Mouse (Mus musculus) large intestine, adult 2 months (tissue): ENCODE measurements around the gene Kmt2a. TPM values are rescaled to one million over a fixed set of nuclear protein-coding genes. Genes with fewer than 3 reads are reported as not detected.
A peak's percentile ranks its signal among the peaks of the same experiment; 100 is the strongest.

Experiments used
- DNase-seq: peaks from one replicate; pipeline ENCODE4 v3.0.0-alpha.2; 2012; ENCODE audit warnings: low read depth, low spot score
- WGBS: fragments of 180-500 bp; shearing (Covaris S2); methylation state at CpG from one replicate; pipeline ENCODE4 v1.1.7; 2018; 5-methylcytosine and 5-hydroxymethylcytosine counted together
- polyA plus RNA-seq: library from polyadenylated mRNA; depleted of rRNA; stranded (reverse); fragments of >200 nt; gene quantifications from 2 replicates; pipeline ENCODE4 v1.2.3, GENCODE M21; 2012; rRNA removed

The Kmt2a gene
- 4.9 and 13.6 TPM in 2 replicates for polyA plus RNA-seq

- WGBS, result under 1% methylated on average over 70 of the region's 71 CpGs
- DNase-seq, result no peak
Measured at GRCm38 (mm10) chr9:44881221-44881871, at the start of gene Kmt2a. TSS of gene Kmt2a (minus strand) at chr9:44881296.

GRCm38 (mm10) chr9:44921543-44921942 is 40.4 kb upstream of the Kmt2a start:
- WGBS, result 79% methylated on average over 2 of the region's 2 CpGs
- no peak for DNase-seq

- under 1% methylated on average over 8 of the region's 8 CpGs for WGBS
- no peak for DNase-seq
Measured at GRCm38 (mm10) chr9:44921123-44921468, 40.0 kb upstream of the Kmt2a start.

GRCm38 (mm10) chr9:44920374-44921122 is 39.5 kb upstream of the Kmt2a start, which contains the start of gene Atp5l:
TSS of gene Atp5l (minus strand) at chr9:44920742.
- under 1% methylated on average over 48 of the region's 48 CpGs for WGBS
- peak; percentile 89 for DNase-seq

- 22% methylated on average over 2 of the region's 2 CpGs for WGBS
Measured at GRCm38 (mm10) chr9:44919606-44920005, 38.5 kb upstream of the Kmt2a start.

GRCm38 (mm10) chr9:44916196-44916595 is 35.1 kb upstream of the Kmt2a start:
- 17% methylated on average over 1 of the region's 1 CpGs for WGBS
- no peak for DNase-seq

More at GRCm38 (mm10) chr9:44919606-44920005, 38.5 kb upstream of the Kmt2a start:
- no peak for DNase-seq

GRCm38 (mm10) chr9:44914706-44915105 is 33.6 kb upstream of the Kmt2a start:
- no peak for DNase-seq
- WGBS, result 24% methylated on average over 4 of the region's 4 CpGs

GRCm38 (mm10) chr9:44911365-44911764 is 30.3 kb upstream of the Kmt2a start:
- 88% methylated on average over 4 of the region's 4 CpGs for WGBS
- no peak for DNase-seq

GRCm38 (mm10) chr9:44905620-44906019 is 24.5 kb upstream of the Kmt2a start:
- 45% methylated on average over 4 of the region's 4 CpGs for WGBS
- DNase-seq, result no peak

- DNase-seq, result no peak
Measured at GRCm38 (mm10) chr9:44904964-44905363, 23.9 kb upstream of the Kmt2a start.

GRCm38 (mm10) chr9:44903856-44904255 is 22.8 kb upstream of the Kmt2a start:
- 75% methylated on average over 4 of the region's 4 CpGs for WGBS

More at GRCm38 (mm10) chr9:44904964-44905363, 23.9 kb upstream of the Kmt2a start:
- 50% methylated on average over 5 of the region's 5 CpGs for WGBS

GRCm38 (mm10) chr9:44900402-44900801 is 19.3 kb upstream of the Kmt2a start:
- WGBS, result 36% methylated on average over 4 of the region's 4 CpGs
- no peak for DNase-seq

More at GRCm38 (mm10) chr9:44903856-44904255, 22.8 kb upstream of the Kmt2a start:
- DNase-seq, result no peak

- 13% methylated on average over 3 of the region's 3 CpGs for WGBS
- no peak for DNase-seq
Measured at GRCm38 (mm10) chr9:44899716-44900115, 18.6 kb upstream of the Kmt2a start.

- 43% methylated on average over 4 of the region's 4 CpGs for WGBS
- no peak for DNase-seq
Measured at GRCm38 (mm10) chr9:44897024-44897423, 15.9 kb upstream of the Kmt2a start.

- WGBS, result 66% methylated on average over 3 of the region's 3 CpGs
- no peak for DNase-seq
Measured at GRCm38 (mm10) chr9:44892664-44893063, 11.6 kb upstream of the Kmt2a start.

- DNase-seq, result no peak
- 87% methylated on average over 6 of the region's 6 CpGs for WGBS
Measured at GRCm38 (mm10) chr9:44891210-44891609, 10.1 kb upstream of the Kmt2a start.

- no peak for DNase-seq
- WGBS, result 55% methylated on average over 2 of the region's 2 CpGs
Measured at GRCm38 (mm10) chr9:44890122-44890521, 9.0 kb upstream of the Kmt2a start.

GRCm38 (mm10) chr9:44888114-44888624 is 7.1 kb upstream of the Kmt2a start:
- DNase-seq, result no peak
- WGBS, result 84% methylated on average over 7 of the region's 7 CpGs

GRCm38 (mm10) chr9:44882981-44883569 is 2.0 kb upstream of the Kmt2a start:
- WGBS, result 1% methylated on average over 21 of the region's 21 CpGs
- DNase-seq, result no peak

GRCm38 (mm10) chr9:44882436-44882980 is 1.4 kb upstream of the Kmt2a start:
- no peak for DNase-seq
- WGBS, result 0% methylated on average over 26 of the region's 27 CpGs
